Mouse (Mus musculus): ENCODE results near the gene Cadm4.

DNA sequence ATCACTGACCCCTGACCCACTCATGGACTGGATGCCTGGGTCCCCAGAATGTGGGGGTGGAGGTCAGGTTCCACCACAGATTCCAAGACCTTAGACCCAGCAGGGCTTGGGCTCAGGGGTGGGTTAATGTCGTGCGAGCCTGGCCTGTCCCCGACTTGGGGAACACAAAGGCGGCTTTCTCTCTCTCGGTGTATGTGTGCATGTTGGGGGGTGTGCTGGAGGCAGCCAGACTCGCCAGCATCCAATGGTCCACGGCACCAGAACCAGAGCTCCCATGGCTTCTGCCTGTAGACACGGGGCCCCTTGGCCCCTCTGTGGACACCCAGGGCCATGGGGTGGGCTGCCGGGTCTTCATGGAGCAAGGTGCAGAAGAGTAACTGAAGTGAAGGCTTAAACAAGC, 3.7 kb downstream of the Cadm4 start:
- TF ChIP-seq CTCF (IDR thresholded peaks at IDR 0.05; ENCODE audit: control insufficient read depth, insufficient read depth, insufficient read length) (no peak), MAX (IDR thresholded peaks at IDR 0.05) (no peak), CEBPB (IDR thresholded peaks at IDR 0.05; ENCODE audit: low read depth) (no peak), MYOD1 (IDR thresholded peaks at IDR 0.05; ENCODE audit: control insufficient read depth, insufficient read length, low read depth) (no peak), USF1 (IDR thresholded peaks at IDR 0.05; ENCODE audit: low read depth) (no peak), MYOG (IDR thresholded peaks at IDR 0.05; ENCODE audit: control insufficient read depth, extremely low read depth, insufficient read length) (no peak), FOSL1 (IDR thresholded peaks at IDR 0.05; ENCODE audit: insufficient read depth, low read length, poor library complexity, severe bottlenecking) (no peak)

Data from C2C12 (cell line).